Comparison of ENCODE assay signal across 29 mouse cellular contexts in the genomic region with DNA sequence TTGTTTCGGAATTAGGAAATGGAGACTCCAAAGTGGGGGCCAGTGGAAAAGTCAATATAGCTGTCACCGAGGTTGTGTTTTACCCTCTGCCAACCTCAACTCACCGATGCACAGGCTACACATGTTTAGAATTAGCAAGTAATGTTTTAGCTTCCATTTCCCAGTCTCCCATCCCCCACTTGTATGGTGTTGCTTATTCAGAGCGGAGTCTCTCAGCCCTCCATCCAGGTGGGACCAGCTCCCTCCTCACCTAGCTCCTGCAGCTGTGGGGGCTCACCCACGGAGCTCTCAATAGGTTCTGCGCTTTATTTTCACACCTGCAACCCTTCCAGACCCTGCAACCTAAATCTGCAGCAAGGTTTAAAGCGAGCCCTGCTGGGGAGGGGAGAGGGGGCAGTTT.
DNase-seq lines count a peak whose midpoint lies in the region; ATAC-seq lines count a peak whose summit lies in the region.
"Had no signal": no experiment of that assay in that cellular context is flagged by ENCODE, and none has a peak within 500 bp of the region (broad histone marks: within the 10 kb centered on the region; RNA-seq: fewer than 3 reads in every experiment).

No protein-coding gene starts in this region.

- H3K4me1 ChIP-seq in embryonic facial prominence, embryonic 11.5 days (ENCODE audit: control insufficient read depth, insufficient read depth, low read length) = no peaks in the 10 kb centered on the region; the same call in 1 of the 2 replicates
- H3K4me1 ChIP-seq in limb, embryonic 10.5 days = peaks cover 16% of the 10 kb centered on the region
- no peaks in the 10 kb centered on the region for H3K4me1 ChIP-seq in forebrain, embryonic 15.5 days
- H3K4me1 ChIP-seq: embryonic facial prominence, embryonic 15.5 days; forebrain, embryonic 12.5 days; hindbrain, embryonic 10.5 days; hindbrain, embryonic 15.5 days; intestine, embryonic 15.5 days; liver, embryonic 12.5 days; megakaryocyte, embryonic 14.5 days; midbrain, embryonic 13.5 days; stomach, embryonic 15.5 days had no signal

- no peaks in the 10 kb centered on the region for H3K27me3 ChIP-seq in embryonic facial prominence, embryonic 11.5 days (ENCODE audit: control insufficient read depth, insufficient read depth, low read length)
- no peaks in the 10 kb centered on the region for H3K27me3 ChIP-seq in limb, embryonic 10.5 days (ENCODE audit: low read depth, poor library complexity, severe bottlenecking)
- H3K27me3 ChIP-seq in forebrain, embryonic 15.5 days = no peaks in the 10 kb centered on the region
- H3K27me3 ChIP-seq: embryonic facial prominence, embryonic 15.5 days; forebrain, embryonic 12.5 days; hindbrain, embryonic 15.5 days; intestine, embryonic 15.5 days; liver, embryonic 12.5 days; megakaryocyte, embryonic 14.5 days; midbrain, embryonic 13.5 days; stomach, embryonic 15.5 days had no signal

- H3K9me3 ChIP-seq in embryonic facial prominence, embryonic 11.5 days (replicated peaks; ENCODE audit: control insufficient read depth, low read length) = no peaks in the 10 kb centered on the region
- no peaks in the 10 kb centered on the region for H3K9me3 ChIP-seq in limb, embryonic 10.5 days (replicated peaks)
- H3K9me3 ChIP-seq in forebrain, embryonic 15.5 days = no peaks in the 10 kb centered on the region
- H3K9me3 ChIP-seq: embryonic facial prominence, embryonic 15.5 days; forebrain, embryonic 12.5 days; G1E; hindbrain, embryonic 10.5 days; hindbrain, embryonic 15.5 days; intestine, embryonic 15.5 days; liver, embryonic 12.5 days; megakaryocyte, embryonic 14.5 days; midbrain, embryonic 13.5 days; stomach, embryonic 15.5 days had no signal

- no peak overlapping the region for H3K9ac ChIP-seq in embryonic facial prominence, embryonic 11.5 days (replicated peaks; ENCODE audit: low read length)
- no peak overlapping the region for H3K9ac ChIP-seq in forebrain, embryonic 15.5 days (replicated peaks)
- H3K9ac ChIP-seq: embryonic facial prominence, embryonic 15.5 days; forebrain, embryonic 12.5 days; hindbrain, embryonic 15.5 days; intestine, embryonic 15.5 days; liver, embryonic 12.5 days; liver, postnatal 0 days; midbrain, embryonic 13.5 days; stomach, embryonic 15.5 days had no signal

- no peak overlapping the region; the same call in 1 of the 2 replicates for H3K4me2 ChIP-seq in embryonic facial prominence, embryonic 11.5 days (ENCODE audit: low read depth, low read length)
- H3K4me2 ChIP-seq in forebrain, embryonic 15.5 days (replicated peaks) = no peak overlapping the region
- H3K4me2 ChIP-seq: embryonic facial prominence, embryonic 15.5 days; forebrain, embryonic 12.5 days; hindbrain, embryonic 15.5 days; intestine, embryonic 15.5 days; liver, embryonic 12.5 days; midbrain, embryonic 13.5 days; stomach, embryonic 15.5 days had no signal

- no peak for ATAC-seq in embryonic facial prominence, embryonic 11.5 days (replicated peaks; ENCODE audit: insufficient number of reproducible peaks, low FRiP score, low TSS enrichment, low read depth)
- no peak for ATAC-seq in forebrain, embryonic 15.5 days (replicated peaks)
- ATAC-seq: intestine, embryonic 15.5 days; liver, embryonic 12.5 days; liver, postnatal 0 days; midbrain, embryonic 13.5 days had no signal

- peak; percentile 20 for DNase-seq in embryo, embryonic 10 days (ENCODE audit: low spot score)
- no peak for DNase-seq in embryo, embryonic 9.5 days (ENCODE audit: extremely low spot score)
- peak; percentile 68 for DNase-seq in embryonic facial prominence, embryonic 11.5 days (ENCODE audit: low spot score)
- DNase-seq in limb, embryonic 10.5 days (ENCODE audit: low spot score) = peak; percentile 41
- no peak for DNase-seq in adrenal gland, postnatal 4 days (ENCODE audit: low spot score in 2 of 2)
- DNase-seq in layer of hippocampus, adult 9-11 months = no peak
- DNase-seq: adrenal gland, adult 8-10 months; cerebellum, adult 11-12 months; cerebellum, adult 9-11 months; gastrocnemius, adult 2 months; gastrocnemius, postnatal 36 days; heart, postnatal 14 days; kidney, adult 2 months; kidney, postnatal 36 days; left cerebral cortex, postnatal 4 days; liver, postnatal 0 days; lung, postnatal 4 days had no signal

- no peaks in the 10 kb centered on the region for H3K36me3 ChIP-seq in embryonic facial prominence, embryonic 11.5 days (replicated peaks; ENCODE audit: control insufficient read depth, insufficient read depth, low read depth, low read length)
- no peaks in the 10 kb centered on the region for H3K36me3 ChIP-seq in limb, embryonic 10.5 days
- no peaks in the 10 kb centered on the region for H3K36me3 ChIP-seq in forebrain, embryonic 15.5 days
- H3K36me3 ChIP-seq: embryonic facial prominence, embryonic 15.5 days; forebrain, embryonic 12.5 days; G1E; hindbrain, embryonic 10.5 days; hindbrain, embryonic 15.5 days; intestine, embryonic 15.5 days; liver, embryonic 12.5 days; midbrain, embryonic 13.5 days; stomach, embryonic 15.5 days had no signal

- 40% methylated on average over 7 of the region's 7 CpGs for WGBS in embryonic facial prominence, embryonic 11.5 days
- 35% methylated on average over 7 of the region's 7 CpGs for WGBS in limb, embryonic 10.5 days
- 79% methylated on average over 7 of the region's 7 CpGs for WGBS in forebrain, embryonic 15.5 days

- no peak overlapping the region for H3K27ac ChIP-seq in embryonic facial prominence, embryonic 11.5 days (replicated peaks; ENCODE audit: low read depth, low read length)
- H3K27ac ChIP-seq in limb, embryonic 10.5 days = peak overlapping the region; percentile 27
- H3K27ac ChIP-seq in forebrain, embryonic 15.5 days (replicated peaks) = no peak overlapping the region
- H3K27ac ChIP-seq: embryonic facial prominence, embryonic 15.5 days; forebrain, embryonic 12.5 days; gastrocnemius, adult 2 months; hindbrain, embryonic 10.5 days; hindbrain, embryonic 15.5 days; intestine, embryonic 15.5 days; layer of hippocampus, adult 2 months; liver, embryonic 12.5 days; midbrain, embryonic 13.5 days; stomach, embryonic 15.5 days had no signal

- no peak overlapping the region for H3K4me3 ChIP-seq in embryonic facial prominence, embryonic 11.5 days (ENCODE audit: low read depth, low read length)
- H3K4me3 ChIP-seq in limb, embryonic 10.5 days = peak overlapping the region; percentile 23; the same call in 1 of the 2 replicates
- H3K4me3 ChIP-seq in forebrain, embryonic 15.5 days = no peak overlapping the region
- H3K4me3 ChIP-seq: embryonic facial prominence, embryonic 15.5 days; forebrain, embryonic 12.5 days; gastrocnemius, adult 2 months; hindbrain, embryonic 10.5 days; hindbrain, embryonic 15.5 days; intestine, embryonic 15.5 days; layer of hippocampus, adult 2 months; liver, embryonic 12.5 days; megakaryocyte, embryonic 14.5 days; midbrain, embryonic 13.5 days; stomach, embryonic 15.5 days had no signal

Comparison
In these comparisons a context has a peak if more than half of its experiments do, and no peak if none do; other contexts are left out.
1. DNase-seq: peak in embryo, embryonic 10 days (single experiment), embryonic facial prominence, embryonic 11.5 days (single experiment) and limb, embryonic 10.5 days (single experiment); none in embryo, embryonic 9.5 days (single experiment), adrenal gland, postnatal 4 days (0 of 2) and layer of hippocampus, adult 9-11 months (single experiment).